ENCODE assay signal across 31 mouse cellular contexts in the genomic region with DNA sequence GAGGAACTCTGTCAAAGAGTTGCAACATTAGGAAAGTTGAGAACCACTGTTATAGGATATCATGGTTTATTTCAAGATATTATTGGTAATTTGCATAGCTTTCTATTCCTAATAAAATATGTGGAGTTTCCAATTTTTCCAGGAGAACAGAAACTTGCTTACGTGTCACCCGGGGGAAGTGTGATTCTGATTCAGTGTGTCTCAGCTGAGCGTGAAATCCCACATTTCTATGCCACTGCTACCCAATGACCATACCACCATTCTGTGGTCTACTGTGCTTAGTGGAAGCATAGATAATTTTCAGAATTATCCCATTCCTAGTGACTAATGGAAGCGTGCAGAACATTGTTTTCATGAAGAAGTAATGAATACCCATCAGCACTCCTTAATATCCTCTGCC.
"Had no signal": no experiment of that assay in that cellular context is flagged by ENCODE, and none has a peak within 500 bp of the region (broad histone marks: within the 10 kb centered on the region; RNA-seq: fewer than 3 reads in every experiment).

No protein-coding gene starts in this region.

- H3K9me3 ChIP-seq: limb, embryonic 10.5 days; limb, embryonic 12.5 days; limb, embryonic 13.5 days; limb, embryonic 15.5 days; liver, embryonic 12.5 days; liver, embryonic 13.5 days; liver, embryonic 15.5 days; lung, embryonic 15.5 days; megakaryocyte, embryonic 14.5 days; midbrain, embryonic 10.5 days; midbrain, embryonic 12.5 days; midbrain, embryonic 13.5 days; midbrain, embryonic 15.5 days; neural tube, embryonic 12.5 days had no signal

- H3K27ac ChIP-seq: limb, embryonic 10.5 days; limb, embryonic 12.5 days; limb, embryonic 13.5 days; limb, embryonic 15.5 days; liver, embryonic 12.5 days; liver, embryonic 13.5 days; liver, embryonic 14.5 days; liver, embryonic 15.5 days; lung, embryonic 15.5 days; macrophage; midbrain, embryonic 10.5 days; midbrain, embryonic 12.5 days; midbrain, embryonic 13.5 days; midbrain, embryonic 15.5 days; neural tube, embryonic 12.5 days had no signal

- ATAC-seq: liver, embryonic 12.5 days; liver, postnatal 0 days; midbrain, embryonic 13.5 days; midbrain, embryonic 15.5 days; midbrain, embryonic 16.5 days had no signal

- H3K4me2 ChIP-seq: limb, embryonic 12.5 days; limb, embryonic 13.5 days; limb, embryonic 15.5 days; liver, embryonic 11.5 days; liver, embryonic 12.5 days; liver, embryonic 13.5 days; liver, embryonic 15.5 days; lung, embryonic 14.5 days; lung, embryonic 15.5 days; midbrain, embryonic 11.5 days; midbrain, embryonic 12.5 days; midbrain, embryonic 13.5 days; midbrain, embryonic 15.5 days; neural tube, embryonic 12.5 days had no signal

- H3K9ac ChIP-seq: limb, embryonic 12.5 days; limb, embryonic 13.5 days; limb, embryonic 15.5 days; liver, embryonic 12.5 days; liver, embryonic 13.5 days; liver, embryonic 14.5 days; liver, embryonic 15.5 days; liver, postnatal 0 days; lung, embryonic 14.5 days; lung, embryonic 15.5 days; midbrain, embryonic 12.5 days; midbrain, embryonic 13.5 days; midbrain, embryonic 15.5 days; neural tube, embryonic 12.5 days had no signal

- H3K36me3 ChIP-seq: limb, embryonic 12.5 days; limb, embryonic 13.5 days; limb, embryonic 15.5 days; liver, embryonic 12.5 days; liver, embryonic 13.5 days; liver, embryonic 15.5 days; lung, embryonic 15.5 days; midbrain, embryonic 10.5 days; midbrain, embryonic 12.5 days; midbrain, embryonic 15.5 days had no signal

- DNase-seq: left cerebral cortex, postnatal 4 days; liver; liver, embryonic 13.5 days; liver, postnatal 0 days; lung, adult 18-20 months; lung, adult 2 months; lung, embryonic 14.5 days; lung, postnatal 10 days; lung, postnatal 14 days; lung, postnatal 36 days; lung, postnatal 4 days; midbrain, embryonic 14.5 days had no signal

- H3K4me3 ChIP-seq: limb, embryonic 10.5 days; limb, embryonic 12.5 days; limb, embryonic 13.5 days; limb, embryonic 15.5 days; liver, embryonic 12.5 days; liver, embryonic 13.5 days; liver, embryonic 15.5 days; lung, embryonic 15.5 days; megakaryocyte, embryonic 14.5 days; midbrain, embryonic 10.5 days; midbrain, embryonic 12.5 days; midbrain, embryonic 13.5 days; midbrain, embryonic 15.5 days; myocyte; neural tube, embryonic 12.5 days had no signal

- H3K4me1 ChIP-seq: liver, embryonic 12.5 days; megakaryocyte, embryonic 14.5 days; neural tube, embryonic 12.5 days had no signal

- H3K27me3 ChIP-seq: limb, embryonic 12.5 days; limb, embryonic 15.5 days; liver, embryonic 12.5 days; liver, embryonic 13.5 days; liver, embryonic 15.5 days; lung, embryonic 15.5 days; midbrain, embryonic 12.5 days; midbrain, embryonic 13.5 days; midbrain, embryonic 15.5 days; neural tube, embryonic 12.5 days had no signal
